Mouse (Mus musculus) spleen, postnatal 36 days (tissue): Measurements from ENCODE around the gene Ccdc124.
"Not testable (repeated sequence)": the region's sequence is repeated elsewhere in the genome, so short reads cannot be mapped to it uniquely, and the experiment has no call there.

Source experiments
- DNase-seq, 2 experiments: peaks; one replicate each; pipeline ENCODE4 v3.0.0; 2022; ENCODE audit warnings: low spot score in 2 of 2, mixed read lengths in 1 of 2

Gene Ccdc124

GRCm38 (mm10) chr8:70822594-70822993 lies 51.1 kb downstream of the Ccdc124 start:
- DNase-seq: not testable (repeated sequence)

DNA sequence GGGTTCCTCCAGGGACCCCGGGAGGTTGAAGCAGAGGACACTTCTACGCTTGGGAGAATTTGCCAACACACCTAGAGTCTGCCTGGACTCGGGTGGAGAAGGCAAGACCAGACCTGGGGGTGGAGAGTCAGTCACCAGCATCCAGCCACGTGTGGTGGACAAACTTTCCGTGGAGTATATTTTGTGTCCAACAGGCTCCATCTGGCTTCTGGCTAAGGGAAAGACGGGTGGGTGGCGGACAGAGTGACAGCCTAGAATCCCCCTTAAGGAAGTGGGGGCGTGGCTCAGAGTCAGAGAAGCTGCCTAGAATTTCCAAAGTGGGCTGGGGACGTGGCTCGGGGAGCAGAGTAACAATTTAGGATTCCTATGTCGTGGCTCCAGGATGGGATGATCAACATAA lies 51.7 kb downstream of the Ccdc124 start:
- DNase-seq: no peak

DNA sequence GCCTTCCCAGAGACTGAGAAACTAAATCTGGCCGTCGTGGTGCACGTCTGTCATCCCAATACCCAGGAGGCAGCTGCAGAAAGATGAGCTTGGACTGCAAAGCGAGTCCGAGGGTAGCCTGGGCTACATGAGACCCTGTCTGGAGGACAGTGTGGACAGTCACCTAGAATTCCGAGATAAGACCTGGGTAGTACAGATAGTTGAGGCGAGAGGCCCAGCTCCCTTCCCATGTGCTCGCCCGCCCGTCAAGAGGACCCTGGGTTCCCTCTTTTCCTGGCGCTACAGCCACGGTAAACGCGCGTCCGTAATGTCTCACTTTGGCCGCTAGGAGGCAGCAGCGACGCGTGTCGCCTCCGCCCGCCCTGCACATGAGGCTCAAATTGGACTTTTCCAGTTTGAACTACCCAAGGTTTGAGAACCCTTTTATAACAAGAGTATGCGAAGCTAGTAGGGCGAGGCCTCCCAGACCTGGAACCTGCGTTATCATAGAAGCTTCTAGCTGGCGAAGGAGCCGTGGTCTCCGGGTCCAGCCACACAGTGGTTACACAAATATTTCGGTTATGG lies 52.3 kb downstream of the Ccdc124 start:
- DNase-seq: peak; percentile 56 to 64

- DNase-seq: no peak
Observed at GRCm38 (mm10) chr8:70820101-70820935, 53.4 kb downstream of the Ccdc124 start.
